Mouse (Mus musculus): ENCODE measurements around the gene Rp9. TPM values are rescaled to one million over a fixed set of nuclear protein-coding genes. Genes with fewer than 3 reads are reported as not detected.
"Not testable (repeated sequence)": the region's sequence is repeated elsewhere in the genome, so short reads cannot be mapped to it uniquely, and the experiment has no call there.

Rp9 gene
- polyA plus RNA-seq, 1 experiment from 2014 or later, result 69.4 TPM

DNA sequence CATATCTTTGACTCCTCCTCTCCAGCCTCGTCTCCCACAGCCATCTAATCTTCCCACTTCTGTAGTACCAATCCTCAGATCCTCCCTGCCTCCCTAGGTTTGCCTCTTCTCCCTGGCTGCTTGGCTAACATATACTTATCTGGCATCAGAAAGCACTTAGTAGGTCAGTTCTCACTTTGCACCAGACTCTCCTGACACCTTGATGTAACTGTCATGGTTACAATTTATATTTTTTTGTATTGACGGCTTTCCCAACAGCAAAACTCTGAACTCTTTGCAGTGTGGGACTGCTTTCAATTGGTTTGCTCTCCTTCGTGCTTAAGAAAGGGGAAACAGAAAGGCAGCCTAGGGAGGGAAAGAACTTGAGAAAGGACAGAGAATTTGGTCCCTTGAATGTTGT, 53.4 kb downstream of the Rp9 start:
- H3K4me3 ChIP-seq (replicated peaks; ENCODE audit: low read length), result no peak overlapping the region
- no peaks in the 10 kb centered on the region for H3K27me3 ChIP-seq (ENCODE audit: control insufficient read depth, insufficient read depth, low read length)
- ATAC-seq (ENCODE audit: low FRiP score) (no peak), DNase-seq (ENCODE audit: low spot score) (no peak)
- no peak overlapping the region for H3K27ac ChIP-seq
- no peaks in the 10 kb centered on the region for H3K36me3 ChIP-seq (replicated peaks; ENCODE audit: control insufficient read depth, insufficient read depth)
- H3K4me1 ChIP-seq (replicated peaks; ENCODE audit: control insufficient read depth, insufficient read depth, low read length), result 0 out of 2 replicates have a peak, but pooled peaks cover 4% of the 10 kb centered on the region
- no peaks in the 10 kb centered on the region for H3K9me3 ChIP-seq (ENCODE audit: control insufficient read depth, low read length)
- H3K9ac ChIP-seq, result no peak overlapping the region
- 90% methylated on average over 3 of the region's 3 CpGs for WGBS
- no peak overlapping the region for H3K4me2 ChIP-seq (replicated peaks)

DNA sequence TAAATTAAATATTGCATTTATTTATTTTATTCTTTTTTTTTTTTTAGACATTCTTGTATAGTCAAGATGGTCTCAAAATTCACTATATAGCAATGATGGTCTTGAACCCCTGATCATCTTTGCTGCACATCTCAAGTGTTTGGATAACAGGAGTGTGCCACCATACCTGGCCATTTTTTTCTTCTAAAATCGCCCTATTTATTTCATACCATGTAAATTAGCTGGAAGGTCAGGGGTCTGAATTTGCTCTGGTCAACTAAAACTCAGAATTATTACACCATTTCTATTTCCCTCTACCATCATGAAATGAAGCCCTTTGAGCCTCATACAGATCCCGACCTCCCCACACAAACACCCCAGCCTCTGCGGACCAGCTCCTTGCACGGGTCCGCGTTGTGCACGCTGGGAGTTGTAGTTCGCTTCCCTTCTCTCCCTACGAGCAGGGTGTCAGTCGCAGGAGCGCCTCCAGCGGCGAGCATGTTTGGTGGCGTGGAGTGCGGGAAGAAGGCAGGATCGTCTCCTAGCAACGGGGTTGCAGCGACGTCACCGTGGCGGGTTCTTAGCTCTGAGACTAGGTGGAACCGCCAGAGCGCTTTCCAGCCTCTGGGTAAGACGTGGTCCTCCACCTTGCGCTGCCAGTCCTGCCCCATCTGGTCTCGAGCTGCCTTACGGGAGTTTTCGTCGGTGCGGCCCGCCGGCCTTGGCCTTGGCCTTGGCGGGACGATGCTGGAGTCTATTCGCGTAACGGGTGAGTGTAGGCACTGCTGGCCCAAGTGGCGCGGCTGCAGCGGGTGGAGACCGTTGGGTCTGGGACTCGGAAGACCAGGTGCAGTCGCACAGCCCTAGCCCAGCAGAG, 58.3 kb downstream of the Rp9 start, which contains the start of gene 9530077C05Rik:
Gene 9530077C05Rik (plus strand): TSS at position 512 of the 856 bp plus-strand sequence.
- no peaks in the 10 kb centered on the region for H3K27me3 ChIP-seq (ENCODE audit: control insufficient read depth, insufficient read depth, low read length)
- H3K4me3 ChIP-seq (replicated peaks; ENCODE audit: low read length), result peak within 1 kb of the TSS; percentile 47
- peak within 1 kb of the TSS; percentile 67 for H3K4me2 ChIP-seq (replicated peaks)
- H3K9ac ChIP-seq, result peak within 1 kb of the TSS; percentile 79
- H3K9me3 ChIP-seq (ENCODE audit: control insufficient read depth, low read length), result no peaks in the 10 kb centered on the region
- peak; percentile 96 for DNase-seq (ENCODE audit: low spot score)
- no peaks in the 10 kb centered on the region for H3K36me3 ChIP-seq (replicated peaks; ENCODE audit: control insufficient read depth, insufficient read depth)
- 1% methylated on average over 43 of the region's 43 CpGs for WGBS
- no peaks in the 10 kb centered on the region for H3K4me1 ChIP-seq (replicated peaks; ENCODE audit: control insufficient read depth, insufficient read depth, low read length)
- H3K27ac ChIP-seq, result peak within 1 kb of the TSS; percentile 82
- peak; percentile 99 for ATAC-seq (ENCODE audit: low FRiP score)

- Histone ChIP-seq H3K4me3 (replicated peaks; ENCODE audit: low read length) (no peak overlapping the region), H3K9ac (no peak overlapping the region), H3K27me3 (ENCODE audit: control insufficient read depth, insufficient read depth, low read length) (no peaks in the 10 kb centered on the region), H3K9me3 (ENCODE audit: control insufficient read depth, low read length) (no peaks in the 10 kb centered on the region), H3K36me3 (replicated peaks; ENCODE audit: control insufficient read depth, insufficient read depth) (no peaks in the 10 kb centered on the region), H3K4me1 (replicated peaks; ENCODE audit: control insufficient read depth, insufficient read depth, low read length) (no peaks in the 10 kb centered on the region), H3K4me2 (replicated peaks) (no peak overlapping the region), H3K27ac (no peak overlapping the region)
- ATAC-seq (ENCODE audit: low FRiP score), result no peak
- no peak for DNase-seq (ENCODE audit: low spot score)
- WGBS, result 75% methylated on average over 7 of the region's 7 CpGs
Measured at GRCm38 (mm10) chr9:22409501-22409900, 60.0 kb downstream of the Rp9 start.

DNA sequence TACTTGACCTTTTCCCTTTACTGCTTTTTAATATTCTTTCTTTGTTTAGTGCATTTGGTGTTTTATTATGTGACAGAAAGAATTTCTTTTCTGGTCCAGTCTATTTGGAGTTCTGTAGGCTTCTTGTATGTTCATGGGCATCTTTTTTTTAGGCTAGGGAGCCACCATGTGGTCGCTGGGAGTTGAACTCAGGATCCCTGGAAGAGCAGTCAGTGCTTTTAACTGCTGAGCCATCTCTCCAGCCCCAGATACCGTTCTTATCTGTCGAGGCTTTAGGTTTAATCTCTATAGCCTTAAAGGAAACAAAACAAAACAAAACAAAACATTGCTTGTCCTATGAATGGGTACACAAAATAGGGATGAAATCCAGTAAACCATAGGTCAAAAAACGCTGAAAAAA, 61.2 kb downstream of the Rp9 start:
- H3K36me3 ChIP-seq (replicated peaks; ENCODE audit: control insufficient read depth, insufficient read depth); ATAC-seq (ENCODE audit: low FRiP score); H3K27ac ChIP-seq; H3K4me3 ChIP-seq (replicated peaks; ENCODE audit: low read length); H3K9me3 ChIP-seq (ENCODE audit: control insufficient read depth, low read length); H3K27me3 ChIP-seq (ENCODE audit: control insufficient read depth, insufficient read depth, low read length); H3K4me2 ChIP-seq (replicated peaks); H3K4me1 ChIP-seq (replicated peaks; ENCODE audit: control insufficient read depth, insufficient read depth, low read length); H3K9ac ChIP-seq; DNase-seq (ENCODE audit: low spot score): not testable (repeated sequence)
- WGBS, result 36% methylated on average over 4 of the region's 4 CpGs

GRCm38 (mm10) chr9:22407633-22408032, 61.9 kb downstream of the Rp9 start:
- H3K27ac ChIP-seq; H3K9ac ChIP-seq; H3K4me2 ChIP-seq (replicated peaks); H3K4me3 ChIP-seq (replicated peaks; ENCODE audit: low read length); H3K36me3 ChIP-seq (replicated peaks; ENCODE audit: control insufficient read depth, insufficient read depth); H3K4me1 ChIP-seq (replicated peaks; ENCODE audit: control insufficient read depth, insufficient read depth, low read length); H3K27me3 ChIP-seq (ENCODE audit: control insufficient read depth, insufficient read depth, low read length); ATAC-seq (ENCODE audit: low FRiP score); DNase-seq (ENCODE audit: low spot score); H3K9me3 ChIP-seq (ENCODE audit: control insufficient read depth, low read length): not testable (repeated sequence)
- WGBS, result 97% methylated on average over 2 of the region's 4 CpGs

GRCm38 (mm10) chr9:22405414-22405813, 64.1 kb downstream of the Rp9 start:
- Histone ChIP-seq H3K9me3 (ENCODE audit: control insufficient read depth, low read length) (no peaks in the 10 kb centered on the region), H3K27me3 (ENCODE audit: control insufficient read depth, insufficient read depth, low read length) (no peaks in the 10 kb centered on the region), H3K27ac (no peak overlapping the region), H3K36me3 (replicated peaks; ENCODE audit: control insufficient read depth, insufficient read depth) (no peaks in the 10 kb centered on the region), H3K4me1 (replicated peaks; ENCODE audit: control insufficient read depth, insufficient read depth, low read length) (no peaks in the 10 kb centered on the region), H3K9ac (no peak overlapping the region), H3K4me3 (replicated peaks; ENCODE audit: low read length) (no peak overlapping the region), H3K4me2 (replicated peaks) (no peak overlapping the region)
- DNase-seq (ENCODE audit: low spot score) (no peak), ATAC-seq (ENCODE audit: low FRiP score) (no peak)
- WGBS, result 86% methylated on average over 3 of the region's 3 CpGs

GRCm38 (mm10) chr9:22403501-22403900, 66.0 kb downstream of the Rp9 start:
- 73% methylated on average over 2 of the region's 2 CpGs for WGBS
- H3K4me1 ChIP-seq (replicated peaks; ENCODE audit: control insufficient read depth, insufficient read depth, low read length); H3K9ac ChIP-seq; H3K4me3 ChIP-seq (replicated peaks; ENCODE audit: low read length); H3K4me2 ChIP-seq (replicated peaks); H3K27ac ChIP-seq; ATAC-seq (ENCODE audit: low FRiP score); H3K27me3 ChIP-seq (ENCODE audit: control insufficient read depth, insufficient read depth, low read length); H3K36me3 ChIP-seq (replicated peaks; ENCODE audit: control insufficient read depth, insufficient read depth); DNase-seq (ENCODE audit: low spot score); H3K9me3 ChIP-seq (ENCODE audit: control insufficient read depth, low read length): not testable (repeated sequence)

- Histone ChIP-seq H3K9ac (no peak overlapping the region), H3K9me3 (ENCODE audit: control insufficient read depth, low read length) (no peaks in the 10 kb centered on the region), H3K27ac (no peak overlapping the region), H3K4me1 (replicated peaks; ENCODE audit: control insufficient read depth, insufficient read depth, low read length) (no peaks in the 10 kb centered on the region), H3K4me3 (replicated peaks; ENCODE audit: low read length) (no peak overlapping the region), H3K27me3 (ENCODE audit: control insufficient read depth, insufficient read depth, low read length) (no peaks in the 10 kb centered on the region), H3K4me2 (replicated peaks) (no peak overlapping the region), H3K36me3 (replicated peaks; ENCODE audit: control insufficient read depth, insufficient read depth) (no peaks in the 10 kb centered on the region)
- 84% methylated on average over 3 of the region's 3 CpGs for WGBS
- ATAC-seq (ENCODE audit: low FRiP score) (no peak), DNase-seq (ENCODE audit: low spot score) (no peak)
Measured at GRCm38 (mm10) chr9:22402976-22403375, 66.6 kb downstream of the Rp9 start.

DNA sequence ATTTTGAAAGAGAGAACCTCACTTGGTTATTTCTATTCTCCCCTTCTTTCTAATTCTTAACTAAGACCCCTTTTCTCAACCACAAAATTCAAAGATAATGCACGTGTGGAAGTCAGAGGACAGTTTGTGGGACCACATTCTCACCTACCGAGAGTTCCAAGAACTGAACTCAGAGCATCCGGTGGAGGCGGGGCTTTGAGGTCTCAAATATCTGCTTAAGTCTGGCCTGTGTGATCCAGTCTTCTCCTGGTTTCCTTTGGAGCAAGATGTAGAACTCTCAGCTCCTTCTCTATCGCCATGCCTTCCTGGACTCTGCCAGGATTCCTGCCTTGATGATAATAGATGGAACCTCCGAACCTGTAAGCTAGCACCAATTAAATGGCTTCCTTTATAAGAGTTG, 67.5 kb downstream of the Rp9 start:
- 90% methylated on average over 6 of the region's 6 CpGs for WGBS
- Histone ChIP-seq H3K4me2 (replicated peaks) (no peak overlapping the region), H3K4me1 (replicated peaks; ENCODE audit: control insufficient read depth, insufficient read depth, low read length) (no peaks in the 10 kb centered on the region), H3K27me3 (ENCODE audit: control insufficient read depth, insufficient read depth, low read length) (no peaks in the 10 kb centered on the region), H3K9me3 (ENCODE audit: control insufficient read depth, low read length) (no peaks in the 10 kb centered on the region), H3K9ac (no peak overlapping the region), H3K4me3 (replicated peaks; ENCODE audit: low read length) (no peak overlapping the region), H3K27ac (no peak overlapping the region), H3K36me3 (replicated peaks; ENCODE audit: control insufficient read depth, insufficient read depth) (no peaks in the 10 kb centered on the region)
- ATAC-seq (ENCODE audit: low FRiP score) (no peak), DNase-seq (ENCODE audit: low spot score) (no peak)

Measured in hindbrain, embryonic 14.5 days (tissue).